Mouse (Mus musculus): ENCODE data around the gene Inip. TPM values are rescaled to one million over a fixed set of nuclear protein-coding genes. Genes with fewer than 3 reads are reported as not detected.
A peak's percentile ranks its signal among the peaks of the same experiment; 100 is the strongest.

Gene Inip
- total and polyA plus RNA-seq, 3 experiments = 41.7 to 95.8 (median 67.9) TPM

DNA sequence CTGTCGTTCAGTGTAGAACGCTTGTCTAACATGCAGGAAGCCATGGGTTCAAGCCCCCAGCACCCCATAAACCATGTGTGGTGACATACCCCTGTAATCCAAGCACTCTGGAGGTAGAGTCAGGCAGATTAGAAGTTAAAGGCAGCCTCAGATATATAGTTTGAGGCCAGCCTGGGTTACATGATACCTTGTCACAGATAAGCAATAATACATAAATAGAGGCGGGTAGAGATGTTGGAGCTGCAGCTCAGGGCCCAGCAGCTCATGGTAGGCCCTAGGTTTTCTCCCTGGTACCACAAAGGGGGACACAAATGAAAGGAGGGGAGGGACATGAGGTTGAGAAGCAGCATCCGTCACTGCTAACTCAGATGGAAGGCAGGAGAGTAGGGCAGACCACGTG is 16.4 kb upstream of the Inip start:
- peaks cover 52% of the 10 kb centered on the region for H3K36me3 ChIP-seq (replicated peaks)
- DNase-seq (ENCODE audit: low spot score) (no peak), ATAC-seq (ENCODE audit: extremely low read depth, insufficient number of reproducible peaks, low FRiP score, poor library complexity, severe bottlenecking) (no peak)
- H3K4me3 ChIP-seq (ENCODE audit: low read depth, low read length) = no peak overlapping the region
- peaks cover 30% of the 10 kb centered on the region for H3K4me1 ChIP-seq (ENCODE audit: insufficient read depth, low read depth, low read length)
- H3K27me3 ChIP-seq (ENCODE audit: insufficient read depth, low read length) = no peaks in the 10 kb centered on the region
- H3K9me3 ChIP-seq (replicated peaks) = no peaks in the 10 kb centered on the region
- TF ChIP-seq TAL1 (conservative IDR thresholded peaks at IDR 0.05; ENCODE audit: low read depth, low read length) = no peak
- no peak for TF ChIP-seq CTCF (IDR thresholded peaks at IDR 0.05; ENCODE audit: low read depth, low read length)
- TF ChIP-seq GATA2 (IDR thresholded peaks at IDR 0.05; ENCODE audit: borderline replicate concordance, low read depth, low read length) = no peak
- no peak for TF ChIP-seq POLR2AphosphoS5 (IDR thresholded peaks at IDR 0.05; ENCODE audit: insufficient replicate concordance, low read depth, low read length)
- TF ChIP-seq GATA1 (IDR thresholded peaks at IDR 0.05; ENCODE audit: borderline replicate concordance, low read length) = no peak

DNA sequence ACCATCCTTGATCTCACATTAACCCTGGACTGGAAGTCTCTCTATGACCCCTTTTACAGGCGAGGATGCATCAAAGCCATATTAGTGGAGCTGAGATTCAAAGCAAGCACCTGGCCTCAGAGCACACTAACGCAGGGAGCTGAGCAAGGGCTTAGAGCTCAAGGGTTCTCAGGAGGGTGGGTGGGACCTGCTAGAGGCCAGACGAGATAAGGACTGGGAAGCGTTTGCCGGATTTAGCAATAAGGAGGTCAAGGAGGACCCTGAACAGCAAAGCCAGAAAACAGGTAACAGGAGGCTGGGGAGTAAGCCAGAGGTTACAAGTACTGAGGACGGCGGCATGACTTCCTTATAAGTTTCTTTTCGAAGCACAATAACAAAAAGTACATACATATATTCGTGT is 15.1 kb upstream of the Inip start:
- H3K4me3 ChIP-seq (ENCODE audit: low read depth, low read length) = no peak overlapping the region
- no peaks in the 10 kb centered on the region for H3K9me3 ChIP-seq (replicated peaks)
- TF ChIP-seq TAL1 (conservative IDR thresholded peaks at IDR 0.05; ENCODE audit: low read depth, low read length) (no peak), CTCF (IDR thresholded peaks at IDR 0.05; ENCODE audit: low read depth, low read length) (no peak), GATA2 (IDR thresholded peaks at IDR 0.05; ENCODE audit: borderline replicate concordance, low read depth, low read length) (no peak), GATA1 (IDR thresholded peaks at IDR 0.05; ENCODE audit: borderline replicate concordance, low read length) (no peak), POLR2AphosphoS5 (IDR thresholded peaks at IDR 0.05; ENCODE audit: insufficient replicate concordance, low read depth, low read length) (no peak)
- peaks cover 30% of the 10 kb centered on the region for H3K4me1 ChIP-seq (ENCODE audit: insufficient read depth, low read depth, low read length)
- no peaks in the 10 kb centered on the region for H3K27me3 ChIP-seq (ENCODE audit: insufficient read depth, low read length)
- peaks cover 52% of the 10 kb centered on the region for H3K36me3 ChIP-seq (replicated peaks)
- no peak for ATAC-seq (ENCODE audit: extremely low read depth, insufficient number of reproducible peaks, low FRiP score, poor library complexity, severe bottlenecking)
- DNase-seq (ENCODE audit: low spot score) = no peak

DNA sequence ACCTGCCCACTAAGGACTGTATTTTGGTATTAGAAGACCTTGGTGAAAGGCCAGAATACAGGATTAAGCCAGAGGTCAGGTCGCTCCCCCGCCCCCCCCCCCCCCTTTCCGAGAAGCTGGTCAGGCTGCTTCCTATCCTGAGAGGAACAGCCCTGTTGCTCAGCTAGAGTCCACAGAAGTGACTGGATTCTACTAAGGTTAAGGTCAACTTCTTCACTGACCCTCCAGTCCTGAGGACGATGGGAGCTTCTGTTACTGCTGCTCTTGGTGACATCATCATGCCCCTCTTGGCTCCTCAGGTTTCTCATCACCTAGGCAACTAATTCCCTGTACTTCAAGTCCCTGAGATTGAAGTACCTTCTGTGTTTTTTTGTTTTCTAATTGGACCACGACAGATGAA is 14.6 kb upstream of the Inip start:
- no peaks in the 10 kb centered on the region for H3K9me3 ChIP-seq (replicated peaks)
- ATAC-seq (ENCODE audit: extremely low read depth, insufficient number of reproducible peaks, low FRiP score, poor library complexity, severe bottlenecking) (no peak), DNase-seq (ENCODE audit: low spot score) (no peak)
- no peak overlapping the region for H3K4me3 ChIP-seq (ENCODE audit: low read depth, low read length)
- TF ChIP-seq GATA2 (IDR thresholded peaks at IDR 0.05; ENCODE audit: borderline replicate concordance, low read depth, low read length) (no peak), POLR2AphosphoS5 (IDR thresholded peaks at IDR 0.05; ENCODE audit: insufficient replicate concordance, low read depth, low read length) (no peak), TAL1 (conservative IDR thresholded peaks at IDR 0.05; ENCODE audit: low read depth, low read length) (no peak)
- H3K27me3 ChIP-seq (ENCODE audit: insufficient read depth, low read length) = no peaks in the 10 kb centered on the region
- H3K36me3 ChIP-seq (replicated peaks) = peaks cover 54% of the 10 kb centered on the region
- H3K4me1 ChIP-seq (ENCODE audit: insufficient read depth, low read depth, low read length) = peaks cover 30% of the 10 kb centered on the region

DNA sequence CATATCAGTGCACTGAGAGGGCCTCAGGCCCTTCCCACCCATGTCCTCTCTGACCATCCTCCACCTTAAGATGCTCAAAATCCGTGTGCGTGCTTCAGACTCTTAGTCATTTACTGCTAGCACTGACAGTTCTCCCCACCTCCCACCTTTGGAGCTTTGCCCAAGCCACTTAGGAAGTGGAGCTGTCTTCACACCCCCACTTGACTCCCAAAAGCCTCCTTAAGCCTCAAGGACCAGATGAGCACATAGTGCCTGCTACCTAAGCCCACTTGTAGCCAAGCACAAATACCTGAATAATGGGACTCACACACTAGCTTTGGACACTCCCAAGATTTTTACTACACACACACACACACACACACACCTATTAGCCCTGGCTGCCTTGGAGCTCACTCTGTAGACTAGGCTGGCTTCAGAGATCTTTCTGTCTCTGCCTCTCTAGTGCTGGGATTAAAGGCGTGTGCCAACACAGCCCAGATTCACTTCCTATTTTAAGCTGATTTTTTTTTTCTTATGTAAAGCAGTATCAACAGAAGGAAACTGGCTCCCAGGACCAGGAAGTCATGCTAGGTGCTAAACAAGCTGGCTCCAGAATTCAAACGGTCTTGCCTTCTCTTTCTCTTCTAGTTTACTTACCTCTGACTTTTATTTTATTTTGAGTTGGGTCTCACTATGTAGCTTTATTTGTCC is 13.9 kb upstream of the Inip start:
- Histone ChIP-seq H3K4me3 (ENCODE audit: low read depth, low read length) (no peak overlapping the region), H3K27me3 (ENCODE audit: insufficient read depth, low read length) (no peaks in the 10 kb centered on the region), H3K4me1 (ENCODE audit: insufficient read depth, low read depth, low read length) (peaks cover 32% of the 10 kb centered on the region), H3K9me3 (replicated peaks) (no peaks in the 10 kb centered on the region), H3K36me3 (replicated peaks) (peaks cover 57% of the 10 kb centered on the region)
- TF ChIP-seq CTCF (IDR thresholded peaks at IDR 0.05; ENCODE audit: low read depth, low read length) = no peak
- no peak for TF ChIP-seq GATA1 (IDR thresholded peaks at IDR 0.05; ENCODE audit: borderline replicate concordance, low read length)
- TF ChIP-seq TAL1 (conservative IDR thresholded peaks at IDR 0.05; ENCODE audit: low read depth, low read length) = no peak
- TF ChIP-seq GATA2 (IDR thresholded peaks at IDR 0.05; ENCODE audit: borderline replicate concordance, low read depth, low read length) = no peak
- TF ChIP-seq POLR2AphosphoS5 (IDR thresholded peaks at IDR 0.05; ENCODE audit: insufficient replicate concordance, low read depth, low read length) = no peak
- DNase-seq (ENCODE audit: low spot score) = no peak
- ATAC-seq (ENCODE audit: extremely low read depth, insufficient number of reproducible peaks, low FRiP score, poor library complexity, severe bottlenecking) = no peak

DNA sequence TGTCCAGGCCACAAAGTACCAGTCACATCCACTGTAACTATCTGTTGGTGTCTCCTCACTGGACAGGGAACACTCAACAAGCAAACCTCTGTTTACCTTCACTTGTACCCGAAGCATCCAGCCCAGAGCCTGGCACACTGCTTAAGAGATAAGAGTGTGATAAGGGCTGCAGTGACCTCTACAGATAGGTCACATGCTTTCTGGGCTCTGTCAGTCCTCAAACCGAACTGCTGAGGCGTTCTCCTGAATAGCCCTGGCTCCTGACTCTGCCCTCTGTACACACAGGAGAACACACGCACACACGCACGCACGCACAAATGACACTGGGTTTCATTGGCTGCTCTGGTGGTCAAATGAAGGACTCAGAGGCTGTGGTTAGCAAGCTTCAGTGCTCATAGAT is 12.7 kb upstream of the Inip start:
- H3K27me3 ChIP-seq (ENCODE audit: insufficient read depth, low read length) = no peaks in the 10 kb centered on the region
- no peak overlapping the region for H3K4me3 ChIP-seq (ENCODE audit: low read depth, low read length)
- DNase-seq (ENCODE audit: low spot score) (no peak), ATAC-seq (ENCODE audit: extremely low read depth, insufficient number of reproducible peaks, low FRiP score, poor library complexity, severe bottlenecking) (peak; percentile 76)
- peaks cover 26% of the 10 kb centered on the region for H3K4me1 ChIP-seq (ENCODE audit: insufficient read depth, low read depth, low read length)
- H3K9me3 ChIP-seq (replicated peaks) = no peaks in the 10 kb centered on the region
- TF ChIP-seq POLR2AphosphoS5 (IDR thresholded peaks at IDR 0.05; ENCODE audit: insufficient replicate concordance, low read depth, low read length) (no peak), CTCF (IDR thresholded peaks at IDR 0.05; ENCODE audit: low read depth, low read length) (no peak), TAL1 (conservative IDR thresholded peaks at IDR 0.05; ENCODE audit: low read depth, low read length) (no peak), GATA1 (IDR thresholded peaks at IDR 0.05; ENCODE audit: borderline replicate concordance, low read length) (no peak), GATA2 (IDR thresholded peaks at IDR 0.05; ENCODE audit: borderline replicate concordance, low read depth, low read length) (no peak)
- H3K36me3 ChIP-seq (replicated peaks) = peaks cover 58% of the 10 kb centered on the region

DNA sequence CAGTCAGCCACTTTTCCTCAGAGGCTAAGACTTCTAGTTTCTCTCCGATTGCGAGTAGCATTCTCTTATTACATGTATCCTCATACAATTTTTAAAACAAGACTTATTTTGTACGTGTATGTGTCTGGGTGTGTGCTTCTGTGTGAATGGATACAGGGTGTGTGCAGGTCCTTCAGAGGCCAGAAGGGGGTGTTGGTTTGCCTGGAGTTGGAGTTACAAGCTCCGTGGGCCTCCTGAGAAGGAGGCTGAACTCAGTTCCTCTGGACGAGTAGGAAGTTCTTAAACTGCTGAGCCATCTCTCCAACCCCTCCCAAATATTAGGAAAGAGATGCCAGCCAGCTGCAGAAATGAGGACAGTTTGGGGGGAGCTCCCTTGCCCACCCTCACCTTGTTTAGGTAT is 7.0 kb upstream of the Inip start:
- no peaks in the 10 kb centered on the region for H3K27me3 ChIP-seq (ENCODE audit: insufficient read depth, low read length)
- H3K36me3 ChIP-seq (replicated peaks) = peaks cover 26% of the 10 kb centered on the region
- H3K4me3 ChIP-seq (ENCODE audit: low read depth, low read length) = no peak overlapping the region
- TF ChIP-seq TAL1 (conservative IDR thresholded peaks at IDR 0.05; ENCODE audit: low read depth, low read length) = no peak
- TF ChIP-seq GATA1 (IDR thresholded peaks at IDR 0.05; ENCODE audit: borderline replicate concordance, low read length) = no peak
- no peak for TF ChIP-seq CTCF (IDR thresholded peaks at IDR 0.05; ENCODE audit: low read depth, low read length)
- no peak for TF ChIP-seq GATA2 (IDR thresholded peaks at IDR 0.05; ENCODE audit: borderline replicate concordance, low read depth, low read length)
- no peak for TF ChIP-seq POLR2AphosphoS5 (IDR thresholded peaks at IDR 0.05; ENCODE audit: insufficient replicate concordance, low read depth, low read length)
- DNase-seq (ENCODE audit: low spot score) (no peak), ATAC-seq (ENCODE audit: extremely low read depth, insufficient number of reproducible peaks, low FRiP score, poor library complexity, severe bottlenecking) (no peak)
- no peaks in the 10 kb centered on the region for H3K9me3 ChIP-seq (replicated peaks)
- H3K4me1 ChIP-seq (ENCODE audit: insufficient read depth, low read depth, low read length) = peaks cover 47% of the 10 kb centered on the region

All from G1E (cell line).